Mouse (Mus musculus): ENCODE data around the gene Ang. TPM values are rescaled to one million over a fixed set of nuclear protein-coding genes. Genes with fewer than 3 reads are reported as not detected.
A peak's percentile ranks its signal among the peaks of the same experiment; 100 is the strongest.

Gene Ang
- polyA plus RNA-seq, 1 experiment: 7.2 TPM

GRCm38 (mm10) chr14:51103217-51103616, 12.3 kb downstream of the Ang start:
- Histone ChIP-seq H3K4me3 (replicated peaks; ENCODE audit: control insufficient read depth, low read depth, low read length) (no peak overlapping the region), H3K4me1 (ENCODE audit: control insufficient read depth, insufficient read depth, low read length) (no peaks in the 10 kb centered on the region; the same call in 1 of the 2 replicates), H3K27ac (ENCODE audit: control insufficient read depth, insufficient read depth, low read depth, low read length, poor library complexity) (no peak overlapping the region)
- TF ChIP-seq CTCF (IDR thresholded peaks at IDR 0.05; ENCODE audit: control insufficient read depth, insufficient read depth, low read length): peak; percentile 91
- no peak for TF ChIP-seq POLR2A (IDR thresholded peaks at IDR 0.05; ENCODE audit: borderline replicate concordance, control insufficient read depth, low read depth, low read length)
- 78% methylated on average over 3 of the region's 3 CpGs for WGBS

GRCm38 (mm10) chr14:51104366-51104765, 13.4 kb downstream of the Ang start:
- TF ChIP-seq POLR2A (IDR thresholded peaks at IDR 0.05; ENCODE audit: borderline replicate concordance, control insufficient read depth, low read depth, low read length): no peak
- TF ChIP-seq CTCF (IDR thresholded peaks at IDR 0.05; ENCODE audit: control insufficient read depth, insufficient read depth, low read length): no peak
- 89% methylated on average over 2 of the region's 2 CpGs for WGBS
- H3K4me3 ChIP-seq (replicated peaks; ENCODE audit: control insufficient read depth, low read depth, low read length): no peak overlapping the region
- H3K27ac ChIP-seq (ENCODE audit: control insufficient read depth, insufficient read depth, low read depth, low read length, poor library complexity): no peak overlapping the region
- no peaks in the 10 kb centered on the region; the same call in 1 of the 2 replicates for H3K4me1 ChIP-seq (ENCODE audit: control insufficient read depth, insufficient read depth, low read length)

- no peak for TF ChIP-seq CTCF (IDR thresholded peaks at IDR 0.05; ENCODE audit: control insufficient read depth, insufficient read depth, low read length)
- no peak for TF ChIP-seq POLR2A (IDR thresholded peaks at IDR 0.05; ENCODE audit: borderline replicate concordance, control insufficient read depth, low read depth, low read length)
- Histone ChIP-seq H3K4me3 (replicated peaks; ENCODE audit: control insufficient read depth, low read depth, low read length) (no peak overlapping the region), H3K4me1 (ENCODE audit: control insufficient read depth, insufficient read depth, low read length) (no peaks in the 10 kb centered on the region; the same call in 1 of the 2 replicates), H3K27ac (ENCODE audit: control insufficient read depth, insufficient read depth, low read depth, low read length, poor library complexity) (no peak overlapping the region)
These were observed 15.6 kb downstream of the Ang start for GRCm38 (mm10) chr14:51106449-51106967.

DNA sequence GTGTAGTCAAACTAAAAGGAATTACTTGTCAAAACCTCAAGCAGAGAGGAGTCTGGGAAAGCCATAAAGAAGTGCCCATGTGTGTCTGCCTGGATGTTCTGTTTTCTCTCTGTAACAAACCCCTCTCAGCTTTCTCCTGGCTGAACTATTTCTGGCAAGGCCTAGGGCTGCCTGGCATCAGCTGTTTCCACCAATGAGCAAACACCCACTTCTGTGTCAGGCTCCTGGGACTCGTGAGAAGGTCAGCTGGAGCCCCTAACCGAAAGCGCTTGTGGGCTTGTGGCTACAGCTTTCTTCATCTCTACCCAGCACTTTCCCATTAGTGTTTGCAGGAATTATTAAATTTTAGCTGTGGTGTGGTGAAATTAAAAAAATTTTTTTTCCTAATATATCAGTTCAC, 21.0 kb downstream of the Ang start:
- Histone ChIP-seq H3K27ac (ENCODE audit: control insufficient read depth, insufficient read depth, low read depth, low read length, poor library complexity) (no peak overlapping the region), H3K4me3 (replicated peaks; ENCODE audit: control insufficient read depth, low read depth, low read length) (no peak overlapping the region), H3K4me1 (ENCODE audit: control insufficient read depth, insufficient read depth, low read length) (no peaks in the 10 kb centered on the region; the same call in 1 of the 2 replicates)
- WGBS: 62% methylated on average over 3 of the region's 3 CpGs
- TF ChIP-seq POLR2A (IDR thresholded peaks at IDR 0.05; ENCODE audit: borderline replicate concordance, control insufficient read depth, low read depth, low read length): no peak
- no peak for TF ChIP-seq CTCF (IDR thresholded peaks at IDR 0.05; ENCODE audit: control insufficient read depth, insufficient read depth, low read length)

GRCm38 (mm10) chr14:51113476-51113875, 22.5 kb downstream of the Ang start:
- WGBS: 81% methylated on average over 9 of the region's 9 CpGs
- TF ChIP-seq POLR2A (IDR thresholded peaks at IDR 0.05; ENCODE audit: borderline replicate concordance, control insufficient read depth, low read depth, low read length): no peak
- no peak for TF ChIP-seq CTCF (IDR thresholded peaks at IDR 0.05; ENCODE audit: control insufficient read depth, insufficient read depth, low read length)
- no peaks in the 10 kb centered on the region; the same call in 1 of the 2 replicates for H3K4me1 ChIP-seq (ENCODE audit: control insufficient read depth, insufficient read depth, low read length)
- no peak overlapping the region for H3K4me3 ChIP-seq (replicated peaks; ENCODE audit: control insufficient read depth, low read depth, low read length)
- H3K27ac ChIP-seq (ENCODE audit: control insufficient read depth, insufficient read depth, low read depth, low read length, poor library complexity): no peak overlapping the region

- H3K4me1 ChIP-seq (ENCODE audit: control insufficient read depth, insufficient read depth, low read length): no peaks in the 10 kb centered on the region; the same call in 1 of the 2 replicates
- no peak within 1 kb of the TSS for H3K27ac ChIP-seq (ENCODE audit: control insufficient read depth, insufficient read depth, low read depth, low read length, poor library complexity)
- no peak for TF ChIP-seq CTCF (IDR thresholded peaks at IDR 0.05; ENCODE audit: control insufficient read depth, insufficient read depth, low read length)
- no peak for TF ChIP-seq POLR2A (IDR thresholded peaks at IDR 0.05; ENCODE audit: borderline replicate concordance, control insufficient read depth, low read depth, low read length)
- 77% methylated on average over 12 of the region's 12 CpGs for WGBS
- no peak within 1 kb of the TSS for H3K4me3 ChIP-seq (replicated peaks; ENCODE audit: control insufficient read depth, low read depth, low read length)
These were observed 23.1 kb downstream of the Ang start, which contains the start of gene Eddm3b for GRCm38 (mm10) chr14:51113916-51114560. TSS of gene Eddm3b (plus strand) at chr14:51114426.

DNA sequence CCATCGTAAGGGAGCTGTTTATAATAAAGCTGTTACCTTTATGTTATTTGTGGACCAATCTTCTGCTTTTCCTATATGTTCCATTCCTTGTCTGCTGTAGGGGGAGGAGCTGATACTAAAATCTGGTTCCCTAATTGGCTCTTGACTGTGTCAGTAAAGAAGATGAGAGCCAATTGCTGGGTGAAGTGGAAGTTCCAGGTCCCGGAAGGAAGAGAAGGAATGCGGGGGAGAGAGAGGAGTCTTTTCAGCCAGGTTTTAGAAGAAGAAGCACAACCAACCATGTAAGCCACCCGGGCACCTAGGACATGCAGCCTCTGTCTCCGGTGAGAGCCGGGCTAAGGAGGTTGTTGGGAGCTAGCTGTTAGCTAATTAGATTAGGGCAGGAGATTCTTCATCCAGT, 34.7 kb downstream of the Ang start:
- Histone ChIP-seq H3K27ac (ENCODE audit: control insufficient read depth, insufficient read depth, low read depth, low read length, poor library complexity) (no peak overlapping the region; the same call in 1 of the 2 replicates), H3K4me3 (replicated peaks; ENCODE audit: control insufficient read depth, low read depth, low read length) (no peak overlapping the region), H3K4me1 (ENCODE audit: control insufficient read depth, insufficient read depth, low read length) (peaks cover 7% of the 10 kb centered on the region)
- TF ChIP-seq POLR2A (IDR thresholded peaks at IDR 0.05; ENCODE audit: borderline replicate concordance, control insufficient read depth, low read depth, low read length) (no peak), CTCF (IDR thresholded peaks at IDR 0.05; ENCODE audit: control insufficient read depth, insufficient read depth, low read length) (no peak)
- WGBS: 86% methylated on average over 6 of the region's 6 CpGs

DNA sequence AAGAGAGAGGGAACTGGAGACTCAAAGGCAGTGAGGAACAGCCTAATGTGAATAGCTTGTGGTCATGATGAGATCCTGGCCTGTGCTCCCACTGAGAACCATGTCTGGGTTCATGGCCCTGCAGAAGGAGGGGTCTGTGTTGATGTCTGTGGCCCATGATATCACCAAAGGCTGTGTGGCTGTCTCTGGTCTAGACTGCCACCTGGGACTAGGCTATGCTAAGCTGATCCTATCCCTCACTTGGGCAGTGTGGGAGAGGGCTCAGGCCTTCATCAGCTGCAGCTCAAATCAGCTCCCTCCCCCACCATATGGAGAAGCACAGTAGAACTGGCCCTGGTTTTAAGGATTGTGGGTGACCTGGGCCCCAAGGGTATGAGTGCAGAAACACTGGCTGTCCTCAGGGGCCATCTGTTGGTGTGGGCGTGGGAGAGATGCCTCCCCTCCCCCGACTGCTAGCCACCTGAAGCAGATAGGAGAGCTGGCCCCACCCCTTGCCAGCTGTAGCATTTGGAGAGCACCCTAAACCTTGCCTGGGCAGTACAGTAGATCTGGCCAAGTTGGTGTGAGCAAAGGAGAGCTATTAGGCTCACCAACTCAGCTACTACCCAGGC, 36.8 kb downstream of the Ang start:
- Histone ChIP-seq H3K4me3 (replicated peaks; ENCODE audit: control insufficient read depth, low read depth, low read length) (no peak overlapping the region), H3K4me1 (ENCODE audit: control insufficient read depth, insufficient read depth, low read length) (peaks cover 15% of the 10 kb centered on the region), H3K27ac (ENCODE audit: control insufficient read depth, insufficient read depth, low read depth, low read length, poor library complexity) (peak overlapping the region; percentile 82)
- peak; percentile 37; the same call in 1 of the 2 replicates for TF ChIP-seq POLR2A (IDR thresholded peaks at IDR 0.05; ENCODE audit: borderline replicate concordance, control insufficient read depth, low read depth, low read length)
- TF ChIP-seq CTCF (IDR thresholded peaks at IDR 0.05; ENCODE audit: control insufficient read depth, insufficient read depth, low read length): no peak
- 40% methylated on average over 2 of the region's 2 CpGs for WGBS
